Mouse (Mus musculus) gastrocnemius, adult 8-10 months (tissue): ENCODE data around the gene Smlr1. TPM values are rescaled to one million over a fixed set of nuclear protein-coding genes. Genes with fewer than 3 reads are reported as not detected.

Source experiments
- DNase-seq, 2 experiments: peaks; one replicate each; pipeline ENCODE4 v3.0.0; 2022; ENCODE audit warnings: low spot score in 2 of 2
- total RNA-seq, 4 experiments: library from RNA; stranded (reverse); gene quantifications; 2 replicates each; pipeline ENCODE4 v1.2.4; 2022

Gene Smlr1
- total RNA-seq = not detected

- DNase-seq = no peak
These were observed at the start of gene Smlr1 for GRCm38 (mm10) chr10:25535891-25536331. TSS of gene Smlr1 (minus strand) at chr10:25536267.

- DNase-seq = peak in 1 of 2 experiments; percentile 35
These were observed 48.8 kb upstream of the Smlr1 start for GRCm38 (mm10) chr10:25584899-25585298.

GRCm38 (mm10) chr10:25580066-25580465 is 44.0 kb upstream of the Smlr1 start:
- DNase-seq = no peak

GRCm38 (mm10) chr10:25571319-25572240 is 35.5 kb upstream of the Smlr1 start:
- DNase-seq = no peak

- no peak for DNase-seq
These were observed 16.9 kb upstream of the Smlr1 start for GRCm38 (mm10) chr10:25552936-25553335.

- DNase-seq = no peak
These were observed 5.0 kb upstream of the Smlr1 start for GRCm38 (mm10) chr10:25541097-25541496.

- no peak for DNase-seq
These were observed 3.7 kb upstream of the Smlr1 start for GRCm38 (mm10) chr10:25539771-25540168.

- peak in 1 of 2 experiments; percentile 27 for DNase-seq
These were observed 3.2 kb upstream of the Smlr1 start for GRCm38 (mm10) chr10:25539146-25539770.

GRCm38 (mm10) chr10:25538738-25539137 is 2.7 kb upstream of the Smlr1 start:
- no peak for DNase-seq

- DNase-seq = no peak
These were observed 554 bp upstream of the Smlr1 start for GRCm38 (mm10) chr10:25536621-25537020.

GRCm38 (mm10) chr10:25534467-25534866 is 1.6 kb downstream of the Smlr1 start:
- no peak for DNase-seq

- DNase-seq = no peak
These were observed 2.4 kb downstream of the Smlr1 start for GRCm38 (mm10) chr10:25533513-25534246.

GRCm38 (mm10) chr10:25533105-25533504 is 3.0 kb downstream of the Smlr1 start:
- DNase-seq = no peak

- DNase-seq = no peak
These were observed 4.7 kb downstream of the Smlr1 start for GRCm38 (mm10) chr10:25531335-25531734.

- DNase-seq = peak in 1 of 2 experiments; percentile 6
These were observed 8.9 kb downstream of the Smlr1 start for GRCm38 (mm10) chr10:25527126-25527525.

- DNase-seq = no peak
These were observed 9.4 kb downstream of the Smlr1 start for GRCm38 (mm10) chr10:25526622-25527021.

GRCm38 (mm10) chr10:25526156-25526555 is 9.9 kb downstream of the Smlr1 start:
- DNase-seq = no peak

GRCm38 (mm10) chr10:25523727-25524126 is 12.3 kb downstream of the Smlr1 start:
- no peak for DNase-seq

GRCm38 (mm10) chr10:25520428-25520827 is 15.6 kb downstream of the Smlr1 start:
- no peak for DNase-seq

- DNase-seq = no peak
These were observed 16.1 kb downstream of the Smlr1 start for GRCm38 (mm10) chr10:25519954-25520353.

GRCm38 (mm10) chr10:25513821-25514220 is 22.2 kb downstream of the Smlr1 start:
- DNase-seq = no peak

GRCm38 (mm10) chr10:25503250-25503649 is 32.8 kb downstream of the Smlr1 start:
- no peak for DNase-seq
